Mouse (Mus musculus) adrenal gland, postnatal 0 days (tissue): Measurements from ENCODE around the gene Siah1a. TPM values are rescaled to one million over a fixed set of nuclear protein-coding genes. Genes with fewer than 3 reads are reported as not detected.

Source experiments
- polyA plus RNA-seq: library from polyadenylated mRNA; unstranded; fragments of >200 nt; fragmentation: Nextera tagmentation; extraction: Ambion mirVana; gene quantifications from 2 replicates; pipeline ENCODE4 v1.2.1, GENCODE M21; 2015

Siah1a gene
- polyA plus RNA-seq: 44.9 and 45.7 TPM in 2 replicates

GRCm38 (mm10) chr8:86745221-86745934 lies at the start of gene Siah1a, which contains the start of gene Gm10638:
Gene Siah1a (minus strand): TSS chr8:86745934.
Gene Gm10638 (plus strand): TSS chr8:86745699.

Other genes starting within 250 kb of the Siah1a start
- not detected in 2 replicates for gene Abcc12, start 165.2 kb downstream of the Siah1a start, polyA plus RNA-seq
- gene Lonp2, start 121.9 kb downstream of the Siah1a start, polyA plus RNA-seq: 65.1 and 87.0 TPM in 2 replicates
- 7.7 and 8.8 TPM in 2 replicates for gene Gm10638, start 235 bp downstream of the Siah1a start, polyA plus RNA-seq
- gene N4bp1, start 139.3 kb upstream of the Siah1a start, polyA plus RNA-seq: 5.0 and 7.3 TPM in 2 replicates